Mouse (Mus musculus) myocyte (in vitro differentiated cells): ENCODE data around the gene Dph2.

Experiments used
- POLR2A ChIP-seq: IDR thresholded peaks from one replicate; pipeline ENCODE4 v1.6.1; 2011; ENCODE audit warnings: low read depth, mild to moderate bottlenecking, control low read depth, moderate library complexity; ENCODE audit not compliant: insufficient read length
- POLR2AphosphoS2 ChIP-seq: IDR thresholded peaks from one replicate; pipeline ENCODE4 v1.6.1; 2011; ENCODE audit warnings: low read depth, control low read depth; ENCODE audit not compliant: insufficient read length
- TCF3 ChIP-seq: IDR thresholded peaks from one replicate; pipeline ENCODE4 v1.6.1; 2011; ENCODE audit warnings: low read depth, control low read depth; ENCODE audit not compliant: insufficient read length

DNA sequence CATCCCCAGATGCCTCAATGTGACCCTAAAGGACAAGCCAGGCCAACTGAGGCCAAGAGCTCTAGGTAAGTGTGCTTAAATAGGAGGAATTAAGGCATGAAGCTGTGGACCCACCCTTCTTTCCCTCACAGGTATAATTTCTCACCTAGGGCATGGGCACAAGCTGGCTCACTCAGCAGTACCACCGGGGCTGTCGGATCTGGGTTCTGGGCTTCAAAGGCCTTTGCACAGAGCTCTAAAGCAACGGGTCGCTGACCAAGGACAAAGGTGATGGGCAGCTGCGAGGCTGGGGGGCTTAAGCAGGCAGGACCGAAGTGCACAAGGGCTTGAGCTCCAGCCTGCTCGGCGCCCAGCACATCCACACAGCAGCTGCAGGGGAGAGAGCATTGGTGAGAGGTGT, 1.1 kb downstream of the Dph2 start:
- TF ChIP-seq POLR2A (no peak), POLR2AphosphoS2 (no peak), TCF3 (no peak)
